Mouse (Mus musculus) bone marrow, adult 2 months (tissue): Measurements from ENCODE around the gene Camk2g.

Source experiments
- CTCF ChIP-seq: fragments of 200-500 bp; IDR thresholded peaks from 2 replicates; pipeline ENCODE4 v1.5.1; 2011; ENCODE audit warnings: low read length, control low read depth; ENCODE audit not compliant: control insufficient read depth, insufficient read depth
- POLR2A ChIP-seq: fragments of 200-500 bp; IDR thresholded peaks from 2 replicates; pipeline ENCODE4 v1.6.1; 2011; ENCODE audit warnings: low read depth, mild to moderate bottlenecking, control low read depth, low read length, borderline replicate concordance; ENCODE audit not compliant: control insufficient read depth

DNA sequence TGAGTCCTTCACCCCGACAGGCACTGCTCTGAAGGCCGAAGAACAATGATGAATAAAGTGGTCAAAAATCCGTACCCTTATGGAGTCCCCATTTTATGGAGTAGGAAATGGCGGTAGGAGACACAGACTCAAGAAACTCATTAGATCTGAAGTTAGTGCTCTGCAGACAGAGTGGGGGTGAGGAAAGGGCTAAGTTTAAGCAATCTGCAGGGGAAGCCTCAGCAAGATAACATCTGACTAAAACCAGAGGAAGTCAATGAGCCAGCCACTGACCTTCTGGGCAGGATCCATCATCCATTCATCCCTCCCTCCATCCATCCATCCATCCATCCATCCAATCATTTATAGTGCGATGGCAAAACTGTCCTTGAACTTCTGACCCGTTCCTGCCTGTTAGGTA lies 10.4 kb downstream of the Camk2g start:
- no peak for TF ChIP-seq POLR2A
- TF ChIP-seq CTCF, result no peak
